Mouse (Mus musculus) spleen, adult 2 months (tissue): ENCODE results near the gene Pdap1.

ENCODE experiments used
- CTCF ChIP-seq: fragments of 200-500 bp; IDR thresholded peaks from 2 replicates; pipeline ENCODE4 v1.5.1; 2011; ENCODE audit warnings: mild to moderate bottlenecking, inconsistent platforms; ENCODE audit not compliant: insufficient read depth, insufficient read length, insufficient replicate concordance; ENCODE audit errors: extremely low read depth
- POLR2A ChIP-seq: fragments of 200-500 bp; IDR thresholded peaks from 2 replicates; pipeline ENCODE4 v1.6.1; 2011; ENCODE audit warnings: low read depth, low read length, inconsistent platforms

GRCm38 (mm10) chr5:145116316-145116715 lies 23.7 kb downstream of the Pdap1 start:
- TF ChIP-seq CTCF (no peak), POLR2A (no peak)
